9 mouse cellular contexts compared by ENCODE assay signal in the genomic region with DNA sequence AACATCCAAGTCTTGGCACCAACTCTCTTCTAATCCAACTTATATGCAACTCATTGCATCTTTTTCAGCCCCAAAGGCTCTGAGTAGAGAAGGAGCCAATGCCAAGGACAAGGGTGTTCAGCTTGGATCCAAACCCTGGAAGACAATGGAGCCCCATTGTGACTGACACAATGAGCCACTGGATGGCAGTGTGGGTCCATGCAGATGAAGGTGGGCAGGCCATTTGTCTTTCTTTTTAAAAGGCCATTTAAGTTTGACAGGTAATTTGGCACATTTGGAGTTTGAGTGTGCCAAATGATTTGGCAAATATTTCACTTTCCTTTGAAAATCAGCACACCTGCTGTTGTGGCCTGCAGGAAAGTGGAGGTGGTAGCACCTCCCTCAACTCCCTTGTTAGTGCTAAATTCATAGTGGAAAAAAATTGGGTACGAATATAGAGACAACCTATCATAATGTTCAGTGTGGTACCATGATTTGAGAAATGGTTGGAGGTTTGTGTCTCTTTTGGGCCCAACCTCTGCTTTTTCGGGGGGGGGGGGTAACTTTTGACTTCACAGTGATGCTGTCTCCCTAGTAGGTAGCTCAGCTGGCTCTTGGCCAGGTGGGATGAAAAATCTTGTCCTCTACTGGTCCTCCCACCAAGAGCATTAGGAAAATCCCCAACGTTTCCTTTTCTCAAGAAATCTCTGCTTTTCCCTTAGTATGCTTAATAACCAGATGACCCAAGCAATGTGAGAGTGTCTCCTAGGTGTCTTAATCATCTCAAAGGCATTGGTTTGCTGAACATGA.
DNase-seq lines count a peak whose midpoint lies in the region; ATAC-seq and TF ChIP-seq lines count a peak whose summit lies in the region.
"Had no signal": no experiment of that assay in that cellular context is flagged by ENCODE, and none has a peak within 500 bp of the region (broad histone marks: within the 10 kb centered on the region; RNA-seq: fewer than 3 reads in every experiment).

No protein-coding gene starts in this region.

- H3K27me3 ChIP-seq in heart, embryonic 10.5 days (ENCODE audit: insufficient read depth, poor library complexity, severe bottlenecking): no peaks in the 10 kb centered on the region
- peaks cover 13% of the 10 kb centered on the region for H3K27me3 ChIP-seq in Patski
- H3K27me3 ChIP-seq in stomach, postnatal 0 days (ENCODE audit: control insufficient read depth, insufficient read depth, low read length): no peaks in the 10 kb centered on the region
- H3K27me3 ChIP-seq: liver, embryonic 13.5 days had no signal

- no peak overlapping the region for H3K9ac ChIP-seq in stomach, postnatal 0 days (ENCODE audit: low read length)
- H3K9ac ChIP-seq: liver, embryonic 13.5 days had no signal

- DNase-seq in heart, adult 11 months: peak; percentile 90
- DNase-seq in heart, embryonic 10.5 days (ENCODE audit: low spot score): no peak
- DNase-seq in Patski (ENCODE audit: low read depth, low spot score): peak; percentile 10
- peak; percentile 84 to 88 for DNase-seq in cerebellum, postnatal 25 days
- DNase-seq in gastrocnemius, postnatal 10 days: peak; percentile 37
- peak; percentile 54 to 79 for DNase-seq in layer of hippocampus, adult 2 months (ENCODE audit: low spot score in 2 of 2)
- DNase-seq in lung, postnatal 4 days: peak; percentile 61 to 74
- peak; percentile 61 for DNase-seq in stomach, postnatal 0 days (ENCODE audit: low spot score)
- DNase-seq: liver, embryonic 13.5 days had no signal

- 56% methylated on average over 3 of the region's 3 CpGs for WGBS in heart, embryonic 10.5 days
- 47% methylated on average over 3 of the region's 3 CpGs for WGBS in stomach, postnatal 0 days

- no peak for TF ChIP-seq EP300 in stomach, postnatal 0 days (optimal IDR thresholded peaks at IDR 0.05)

- H3K4me3 ChIP-seq in heart, embryonic 10.5 days: no peak overlapping the region
- H3K4me3 ChIP-seq in layer of hippocampus, adult 2 months: no peak overlapping the region
- H3K4me3 ChIP-seq in stomach, postnatal 0 days (ENCODE audit: low read depth, low read length): no peak overlapping the region
- H3K4me3 ChIP-seq: liver, embryonic 13.5 days had no signal

- in situ Hi-C loops in Patski (cut with MboI; ENCODE audit: low pct_unique_long_range_greater_than_20kb): loop anchor here (5.0 to 10.0 kb wide), 4 partner anchors 569 to 1009 kb away; a partner anchor contains a TSS

- H3K4me1 ChIP-seq in heart, embryonic 10.5 days: 0 out of 2 replicates have a peak, but pooled peaks cover 2% of the 10 kb centered on the region
- H3K4me1 ChIP-seq in stomach, postnatal 0 days (replicated peaks; ENCODE audit: control insufficient read depth, insufficient read depth): no peaks in the 10 kb centered on the region
- H3K4me1 ChIP-seq: liver, embryonic 13.5 days had no signal

- no peak for ATAC-seq in Patski
- no peak for ATAC-seq in stomach, postnatal 0 days (ENCODE audit: low FRiP score, low TSS enrichment)

- H3K4me2 ChIP-seq in stomach, postnatal 0 days (replicated peaks; ENCODE audit: low read depth): no peak overlapping the region
- H3K4me2 ChIP-seq: liver, embryonic 13.5 days had no signal

- H3K9me3 ChIP-seq in heart, embryonic 10.5 days: no peaks in the 10 kb centered on the region
- no peaks in the 10 kb centered on the region for H3K9me3 ChIP-seq in stomach, postnatal 0 days (ENCODE audit: control insufficient read depth, low read length)
- H3K9me3 ChIP-seq: liver, embryonic 13.5 days had no signal

- CTCF ChIA-PET in Patski (lab: Charles Lee): interaction anchor here (0.7 to 1.5 kb wide), 5 partner anchors 10 to 829 kb away, joined by 3 to 5 read pairs (median 3); no protein-coding TSS in a partner anchor

- POLR2A ChIA-PET in Patski (lab: Charles Lee): no interaction called here

- peak; percentile 95 for TF ChIP-seq CTCF in Patski (IDR thresholded peaks at IDR 0.05)
- peak; percentile 98 for TF ChIP-seq CTCF in layer of hippocampus, adult 2 months (conservative IDR thresholded peaks at IDR 0.05)
- TF ChIP-seq CTCF in stomach, postnatal 0 days (IDR thresholded peaks at IDR 0.05; ENCODE audit: low read depth): peak; percentile 93

- H3K36me3 ChIP-seq in heart, embryonic 10.5 days: no peaks in the 10 kb centered on the region
- no peaks in the 10 kb centered on the region for H3K36me3 ChIP-seq in stomach, postnatal 0 days (ENCODE audit: control insufficient read depth, insufficient read depth, low read length)
- H3K36me3 ChIP-seq: liver, embryonic 13.5 days had no signal

- no peak overlapping the region for H3K27ac ChIP-seq in heart, embryonic 10.5 days
- no peak overlapping the region for H3K27ac ChIP-seq in layer of hippocampus, adult 2 months
- no peak overlapping the region for H3K27ac ChIP-seq in stomach, postnatal 0 days (replicated peaks)
- H3K27ac ChIP-seq: liver, embryonic 13.5 days had no signal
